Mouse (Mus musculus) frontal cortex, adult 2 months (tissue): ENCODE data around the gene Gcm1. TPM values are rescaled to one million over a fixed set of nuclear protein-coding genes. Genes with fewer than 3 reads are reported as not detected.

Source experiments
- DNase-seq, 2 experiments: peaks; one replicate each; pipeline ENCODE4 v3.0.0; 2022; ENCODE audit warnings: low spot score in 1 of 2; ENCODE audit errors: extremely low spot score in 1 of 2
- polyA plus RNA-seq: library from polyadenylated mRNA; depleted of rRNA; stranded (reverse); fragments of >200 nt; gene quantifications from 2 replicates; pipeline ENCODE4 v1.2.3, GENCODE M21; 2012; rRNA removed

The Gcm1 gene
- polyA plus RNA-seq, 1 experiment: not detected

DNA sequence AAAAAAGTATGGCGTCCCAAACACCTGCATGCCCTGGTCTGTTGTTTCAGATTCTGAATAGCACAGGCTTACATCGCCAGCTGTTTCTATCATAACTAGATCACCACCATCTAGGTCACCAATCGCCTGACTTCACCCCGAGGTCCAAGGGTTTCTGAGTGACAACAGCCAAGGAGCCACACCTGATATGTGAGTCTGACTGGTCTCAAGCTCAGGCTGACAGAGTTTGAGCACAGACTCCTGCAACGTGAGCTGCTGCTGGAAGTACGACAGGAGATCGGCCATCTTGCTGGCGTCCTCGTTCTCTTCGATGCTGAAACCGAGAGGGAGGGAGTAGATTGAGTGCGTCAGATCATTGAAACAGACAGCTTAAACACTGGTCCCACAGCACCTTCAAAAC, 44.0 kb downstream of the Gcm1 start:
- no peak for DNase-seq

DNA sequence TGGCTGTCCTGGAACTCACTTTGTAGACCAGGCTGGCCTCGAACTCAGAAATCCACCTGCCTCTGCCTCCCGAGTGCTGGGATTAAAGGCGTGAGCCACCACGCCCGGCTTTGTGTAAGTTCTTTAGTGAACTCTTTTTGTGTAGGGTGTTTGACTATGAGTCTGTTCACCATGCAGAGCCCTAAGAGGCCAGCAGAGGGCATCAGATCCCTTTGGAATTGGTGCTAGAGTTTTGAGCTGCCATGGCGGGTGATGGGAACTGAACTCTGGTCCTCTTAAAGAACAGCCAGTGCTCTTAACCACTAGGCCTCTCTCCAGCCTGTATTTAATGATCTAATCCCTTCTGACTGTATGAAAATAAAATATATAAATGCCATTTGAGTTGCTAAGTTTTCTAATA, 44.7 kb downstream of the Gcm1 start:
- no peak for DNase-seq

DNA sequence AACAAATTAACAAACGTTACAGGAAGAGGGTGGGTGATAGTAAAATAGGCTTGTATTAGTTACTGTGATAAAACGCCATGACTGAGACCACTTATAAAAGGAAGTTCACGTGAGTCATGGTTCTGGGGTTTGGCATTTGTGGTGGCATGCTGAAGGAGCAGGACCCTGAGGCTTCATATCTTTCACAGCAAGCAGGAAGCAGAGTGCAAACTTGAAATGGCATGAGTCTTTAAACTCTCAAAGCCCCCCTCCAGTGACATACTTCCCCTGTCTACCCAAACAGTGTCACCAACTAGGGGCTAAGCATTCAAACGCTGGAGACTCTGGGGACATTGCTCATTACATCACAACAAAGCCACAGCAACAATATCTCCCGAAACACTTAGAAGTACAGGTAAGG, 49.2 kb downstream of the Gcm1 start:
- no peak for DNase-seq

DNA sequence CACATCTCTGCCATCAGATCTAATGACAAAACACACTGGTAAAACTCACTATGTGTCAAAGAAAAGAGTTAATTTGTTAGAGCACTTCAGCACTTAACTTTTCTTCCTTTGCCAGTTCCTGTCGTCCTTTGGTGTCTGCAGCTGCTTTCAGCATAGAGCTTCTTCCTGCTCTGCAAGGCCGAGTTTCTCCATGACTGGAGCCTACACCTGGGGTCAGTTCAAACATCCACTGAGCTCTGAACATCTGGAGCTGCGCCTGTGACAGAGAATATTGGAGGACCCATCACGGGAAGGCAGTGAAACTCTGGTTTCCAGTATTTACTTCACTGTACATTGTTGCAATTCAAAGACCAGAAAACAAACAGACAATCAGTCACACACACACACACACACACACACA, 49.7 kb downstream of the Gcm1 start:
- DNase-seq: no peak

DNA sequence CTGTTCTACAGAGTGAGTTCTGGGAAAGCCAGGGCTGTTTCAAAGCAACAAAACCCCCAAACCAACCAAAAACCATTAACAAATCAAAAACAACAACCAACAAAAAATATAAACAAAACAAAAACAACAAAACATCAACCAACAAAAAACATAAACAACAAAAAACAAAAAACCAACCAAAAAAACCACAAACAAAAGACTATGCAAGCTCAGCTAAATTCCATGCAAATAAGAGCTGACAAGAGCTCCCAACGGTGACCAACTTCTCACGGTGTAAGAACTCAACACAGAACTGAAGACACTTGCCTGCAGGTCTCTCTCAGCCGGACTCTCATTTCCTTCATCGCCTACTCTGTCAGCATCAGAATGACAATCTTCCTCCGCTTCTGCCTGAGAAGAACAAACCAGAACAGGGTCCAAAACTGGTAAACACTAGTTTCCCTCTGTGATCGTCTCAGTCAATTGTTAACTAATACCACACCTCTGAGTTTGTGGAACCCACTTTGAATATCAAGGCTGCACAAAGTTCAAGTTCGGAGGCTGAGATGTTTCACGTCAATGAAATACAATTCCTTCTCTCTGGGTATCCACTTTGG, 52.3 kb downstream of the Gcm1 start:
- DNase-seq: no peak

DNA sequence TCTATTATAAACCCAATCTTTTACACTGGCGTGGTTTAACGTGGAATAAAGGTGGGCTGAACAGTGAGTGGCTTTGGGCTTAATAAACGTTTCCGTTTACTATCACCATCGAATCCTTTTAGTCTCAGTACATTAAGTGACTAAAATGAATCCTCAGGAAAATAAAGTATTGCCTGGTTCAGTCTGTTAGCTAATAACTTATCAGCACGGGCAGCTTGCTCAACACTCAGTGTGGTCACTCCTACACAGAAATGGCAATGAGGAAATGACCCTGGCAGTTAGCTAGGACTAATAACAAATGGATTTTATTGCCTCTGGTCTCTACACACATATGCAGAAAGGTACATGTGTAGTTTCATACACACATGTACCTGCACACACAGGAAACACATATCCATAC, 53.2 kb downstream of the Gcm1 start:
- DNase-seq: no peak

DNA sequence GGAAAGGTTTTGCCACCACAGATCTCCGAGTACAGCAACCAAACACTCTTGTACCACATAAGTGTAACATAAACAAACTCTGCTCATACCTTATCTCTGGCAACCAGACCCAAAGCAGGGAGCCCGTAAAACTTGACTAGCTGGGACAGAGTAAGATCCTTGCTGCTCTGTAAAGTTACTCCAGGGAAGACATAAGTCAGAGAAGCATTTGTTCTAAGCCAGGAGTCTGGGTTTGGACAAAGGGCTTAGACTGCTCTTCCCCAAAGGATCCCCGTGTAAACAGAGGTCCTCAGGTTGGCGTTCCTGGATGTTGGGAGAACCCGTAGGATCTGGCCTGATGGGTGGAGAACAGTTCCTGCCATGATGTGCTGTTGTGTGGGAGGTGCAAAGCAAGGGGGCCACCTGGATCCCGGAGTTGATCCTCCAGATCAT, 53.8 kb downstream of the Gcm1 start:
- DNase-seq: no peak

DNA sequence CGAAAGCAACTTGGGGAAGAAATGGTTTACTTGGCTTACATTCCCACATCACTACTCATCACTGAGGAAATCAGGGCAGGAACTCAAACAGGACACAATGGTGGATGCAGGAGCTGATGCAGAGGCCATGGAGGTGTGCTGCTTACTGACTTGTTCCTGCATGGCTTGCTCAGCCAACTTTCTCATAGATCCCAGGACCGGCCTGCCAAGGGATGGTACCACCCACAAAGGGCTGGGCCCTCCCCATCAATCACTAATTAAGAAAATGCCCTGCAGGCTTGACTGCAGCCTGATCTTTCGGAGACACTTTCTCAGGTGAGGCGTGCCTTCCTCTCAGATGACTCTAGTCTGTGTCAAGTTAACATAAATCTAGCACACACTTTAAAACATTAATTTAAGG, 55.1 kb downstream of the Gcm1 start:
- no peak for DNase-seq

DNA sequence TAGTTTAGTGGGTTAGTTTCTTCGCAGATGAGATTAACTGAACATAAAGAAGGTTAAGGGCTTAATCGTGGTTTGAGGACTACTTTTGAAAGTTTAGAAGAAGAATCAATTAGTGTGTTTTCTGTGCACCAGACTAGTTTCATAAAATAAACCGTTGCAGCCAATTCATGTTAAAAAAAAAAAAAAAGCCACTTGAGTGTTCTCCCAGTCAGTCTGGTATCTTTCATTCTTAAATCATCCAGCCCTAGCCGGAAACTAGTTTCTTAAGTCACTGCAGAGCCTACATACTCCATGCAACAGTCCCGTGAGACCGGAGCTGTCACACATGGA, 55.8 kb downstream of the Gcm1 start:
- DNase-seq: no peak

DNA sequence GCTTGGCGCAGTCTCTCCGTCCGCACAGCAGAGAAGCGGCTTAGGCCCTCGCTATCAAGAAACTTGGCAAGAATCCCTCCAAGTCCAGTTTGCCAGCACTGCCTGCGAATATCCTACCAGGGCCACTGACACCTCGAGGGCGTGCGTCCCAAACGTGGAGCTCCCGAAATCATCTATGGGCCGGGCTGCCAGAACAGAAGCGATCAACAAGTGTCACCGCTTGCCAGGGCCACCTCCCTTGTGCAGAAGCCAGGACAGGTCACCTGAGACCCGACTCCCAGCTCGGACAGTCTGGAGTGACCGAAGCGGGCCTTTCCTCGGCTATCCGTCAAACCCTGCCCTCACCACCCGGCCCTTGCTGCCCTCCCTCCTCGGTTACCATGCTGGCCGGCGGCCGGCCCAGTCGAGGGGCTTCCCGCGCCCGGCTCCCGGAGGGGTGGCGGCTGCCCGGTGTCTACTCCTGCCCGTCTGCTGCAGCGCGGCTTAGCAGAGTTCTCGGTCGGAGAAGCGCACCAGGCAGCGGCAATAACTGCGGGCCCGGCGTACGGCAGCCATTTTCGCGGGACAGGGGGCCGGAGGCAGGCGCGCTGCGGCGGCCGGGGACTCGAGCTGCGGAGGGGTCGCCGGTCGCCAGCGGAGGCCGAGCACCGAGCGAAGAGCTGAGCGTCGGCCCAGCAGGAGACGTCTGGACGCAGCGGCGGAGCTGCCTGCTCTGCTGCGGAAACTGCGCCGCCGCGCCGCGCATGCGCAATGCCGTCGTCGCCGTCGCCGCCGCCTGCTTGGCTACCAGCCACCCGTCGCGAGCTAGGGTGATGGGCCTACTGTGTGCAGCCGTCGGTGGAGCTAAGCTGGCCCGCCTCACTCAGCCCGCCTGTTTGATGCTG, 56.4 kb downstream of the Gcm1 start:
- DNase-seq: peak; percentile 29 to 83

DNA sequence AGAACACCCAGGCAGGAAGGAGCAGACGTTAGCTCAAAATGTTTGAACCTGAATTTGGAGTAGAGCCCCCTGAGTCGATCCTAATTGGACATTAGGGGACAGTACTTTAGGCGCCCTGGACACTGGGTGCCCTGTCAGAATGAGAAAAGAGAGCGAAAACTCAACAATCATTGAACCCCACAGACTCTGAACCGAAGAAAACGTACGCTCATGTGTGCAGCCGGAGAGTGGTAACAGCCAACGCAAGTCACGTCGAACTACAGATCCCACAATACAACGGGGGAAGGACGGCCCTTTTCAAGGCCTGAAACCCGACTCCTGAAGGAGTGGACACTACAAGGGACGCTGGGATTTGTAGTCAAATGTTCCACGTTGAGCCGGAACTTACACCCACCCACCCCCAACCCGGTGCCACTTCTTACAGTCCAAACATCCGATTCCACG, 57.1 kb downstream of the Gcm1 start, which contains the start of the genes Fbxo9 and Ick:
Gene Fbxo9 (minus strand): TSS at position 270 of the 444 bp plus-strand sequence.
Gene Ick (plus strand): TSS at position 397 of the 444 bp plus-strand sequence.
- DNase-seq: peak; percentile 92 to 96

DNA sequence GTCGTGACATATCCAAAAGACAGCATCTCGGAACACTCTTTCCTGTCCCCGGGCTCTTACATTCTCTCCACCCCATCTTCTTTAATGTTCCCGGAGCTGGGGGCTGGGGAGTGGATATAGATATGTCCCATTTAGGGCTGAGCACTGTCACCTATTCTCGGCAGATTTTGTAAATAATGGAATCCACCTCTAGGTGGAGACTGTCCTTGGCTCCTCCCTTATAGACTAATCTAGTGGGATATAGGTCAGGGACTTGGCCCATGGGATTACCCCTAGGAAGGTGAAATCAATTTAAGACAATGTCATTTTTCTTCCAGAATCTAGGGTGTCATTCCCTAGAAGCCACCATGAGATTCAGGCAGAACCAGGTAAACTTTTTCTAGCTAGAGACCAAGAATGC, 57.9 kb downstream of the Gcm1 start:
- no peak for DNase-seq

DNA sequence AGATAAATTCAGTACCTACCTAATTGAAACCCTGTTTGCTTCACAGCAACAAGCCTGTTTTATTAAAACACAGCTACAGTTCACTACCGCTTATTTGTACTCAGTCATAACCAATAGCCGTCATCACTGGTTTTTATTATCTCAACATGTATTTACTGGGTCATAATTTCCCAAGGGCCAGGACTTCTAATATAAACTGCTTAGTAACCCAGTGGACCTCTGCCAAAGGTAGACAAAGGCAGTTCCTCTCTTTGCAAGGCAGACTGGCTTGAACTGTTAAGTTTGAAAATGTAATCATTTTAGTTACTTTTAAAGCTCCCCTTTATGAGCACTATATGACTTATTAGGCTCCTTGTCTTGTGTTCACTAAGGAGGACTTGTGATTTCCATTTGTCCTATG, 59.7 kb downstream of the Gcm1 start:
- DNase-seq: no peak

DNA sequence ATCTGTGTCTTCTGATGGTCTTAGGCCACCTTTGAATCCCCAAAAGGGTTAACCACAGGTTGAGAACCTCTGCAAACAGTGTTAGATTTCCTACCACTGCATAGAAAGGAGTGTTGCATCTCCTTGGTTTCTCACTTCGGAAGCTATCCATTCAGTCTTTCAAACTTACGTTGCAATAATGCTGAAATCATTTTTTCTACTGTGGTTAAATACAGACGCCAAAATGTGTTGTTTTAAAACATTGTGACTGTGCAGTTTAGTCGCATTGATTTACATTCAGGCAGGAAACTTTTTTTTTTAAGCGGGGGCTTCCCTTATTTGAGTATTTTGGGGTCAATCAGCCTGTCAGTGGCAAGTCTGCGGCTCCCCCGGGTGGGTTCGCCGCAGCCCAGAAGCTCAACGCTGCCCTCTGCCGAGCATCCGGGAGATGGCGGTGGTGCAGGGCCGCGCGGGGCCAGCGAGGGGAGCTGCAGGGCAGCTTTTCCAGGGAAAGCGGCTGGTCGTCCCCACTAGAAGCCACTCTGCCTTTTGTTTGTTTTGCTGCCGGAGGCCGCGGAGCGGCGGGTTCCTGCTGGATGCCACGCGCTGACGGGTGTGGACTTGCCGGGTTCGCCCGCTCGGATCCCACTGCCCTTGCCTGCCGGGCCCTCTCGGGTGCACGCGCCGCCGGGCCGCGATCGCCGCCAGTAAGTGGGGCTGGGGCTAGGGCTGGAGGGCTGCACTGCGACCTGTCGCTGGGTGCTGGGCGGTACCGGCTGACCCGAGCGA, 61.2 kb downstream of the Gcm1 start:
- peak; percentile 65 to 95 for DNase-seq

DNA sequence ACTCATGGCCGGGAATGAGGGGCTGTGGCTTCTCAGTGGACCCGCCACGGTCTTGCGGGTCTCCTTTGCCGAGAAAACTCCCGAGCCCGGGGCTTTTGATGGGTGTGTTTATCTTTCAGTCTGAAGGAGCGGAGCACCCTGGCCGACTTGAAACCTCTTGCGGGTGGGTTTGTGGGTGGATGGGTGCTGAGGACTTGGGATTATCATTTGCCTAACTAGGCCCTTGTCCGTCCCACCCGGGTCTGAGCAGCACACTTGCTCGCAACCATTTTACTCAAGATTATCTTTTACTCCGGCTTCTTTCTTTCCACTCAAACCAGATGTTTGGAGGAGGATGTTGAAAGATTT, 61.8 kb downstream of the Gcm1 start:
- no peak for DNase-seq

Other genes with a start within 250 kb of the Gcm1 start
- gene Elovl5, start 134.6 kb upstream of the Gcm1 start, polyA plus RNA-seq: 97.3 and 105 TPM in 2 replicates
- gene Fbxo9, start 57.1 kb downstream of the Gcm1 start, polyA plus RNA-seq: 124 TPM in 2 replicates
- 15.6 and 16.2 TPM in 2 replicates for gene Ick, start 57.3 kb downstream of the Gcm1 start, polyA plus RNA-seq
- gene Gsta4, start 130.8 kb downstream of the Gcm1 start, polyA plus RNA-seq: 90.2 and 94.2 TPM in 2 replicates
- not detected in 2 replicates for gene Gsta1, start 178.7 kb downstream of the Gcm1 start, polyA plus RNA-seq
- gene Gm3776, start 205.2 kb downstream of the Gcm1 start, polyA plus RNA-seq: not detected in 2 replicates
- gene Gm10639, start 238.0 kb downstream of the Gcm1 start, polyA plus RNA-seq: not detected in 2 replicates